Mouse (Mus musculus) myocyte (in vitro differentiated cells): ENCODE data around the gene Stambpl1. TPM values are rescaled to one million over a fixed set of nuclear protein-coding genes. Genes with fewer than 3 reads are reported as not detected.

Source experiments
- H3K27me3 ChIP-seq: one replicate; pipeline ENCODE4 v1.6.1; 2011; ENCODE audit not compliant: control insufficient read depth, insufficient read depth, insufficient read length
- H3K36me3 ChIP-seq: one replicate; pipeline ENCODE4 v1.6.1; 2011; ENCODE audit not compliant: control insufficient read depth, insufficient read depth
- H3K4me2 ChIP-seq: one replicate; pipeline ENCODE4 v1.6.1; 2011; ENCODE audit warnings: low read depth, control low read depth
- H3K4me3 ChIP-seq: one replicate; pipeline ENCODE4 v1.5.1; 2011; ENCODE audit warnings: mild to moderate bottlenecking, control low read depth, moderate library complexity
- H3K79me2 ChIP-seq: one replicate; pipeline ENCODE4 v1.6.1; 2011; ENCODE audit not compliant: control insufficient read depth, insufficient read depth
- H3ac ChIP-seq: one replicate; pipeline ENCODE4 v1.6.1; 2011; ENCODE audit not compliant: control insufficient read depth, insufficient read length
- CEBPB ChIP-seq: IDR thresholded peaks from 2 replicates; pipeline ENCODE4 v1.6.1; 2011; ENCODE audit warnings: mild to moderate bottlenecking, moderate library complexity; ENCODE audit not compliant: poor library complexity, insufficient read depth, severe bottlenecking
- E2F4 ChIP-seq: IDR thresholded peaks from one replicate; pipeline ENCODE4 v1.6.1; 2011; ENCODE audit warnings: mild to moderate bottlenecking, control low read depth, moderate library complexity; ENCODE audit not compliant: insufficient read depth
- MAX ChIP-seq: IDR thresholded peaks from one replicate; pipeline ENCODE4 v1.6.1; 2011; ENCODE audit warnings: low read depth, mild to moderate bottlenecking, control low read depth
- MYOD1 ChIP-seq, 3 experiments: IDR thresholded peaks; one replicate each; pipeline ENCODE4 v1.6.1; 2011; ENCODE audit warnings: control low read depth in 2 of 3, low read depth in 2 of 3, mild to moderate bottlenecking in 2 of 3, moderate library complexity in 1 of 3; ENCODE audit not compliant: insufficient read length in 2 of 3, control insufficient read depth in 1 of 3
- MYOG ChIP-seq, 3 experiments: IDR thresholded peaks; one replicate each; pipeline ENCODE4 v1.6.1; 2011; ENCODE audit warnings: control low read depth in 2 of 3, low read depth in 2 of 3, mild to moderate bottlenecking in 2 of 3; ENCODE audit not compliant: insufficient read length in 2 of 3, control insufficient read depth in 1 of 3, insufficient read depth in 1 of 3
- POLR2A ChIP-seq: IDR thresholded peaks from one replicate; pipeline ENCODE4 v1.6.1; 2011; ENCODE audit warnings: low read depth, mild to moderate bottlenecking, control low read depth, moderate library complexity; ENCODE audit not compliant: insufficient read length
- POLR2AphosphoS2 ChIP-seq: IDR thresholded peaks from one replicate; pipeline ENCODE4 v1.6.1; 2011; ENCODE audit warnings: low read depth, control low read depth; ENCODE audit not compliant: insufficient read length
- REST ChIP-seq: IDR thresholded peaks from one replicate; pipeline ENCODE4 v1.6.1; 2011; ENCODE audit warnings: mild to moderate bottlenecking, control low read depth, moderate library complexity; ENCODE audit not compliant: insufficient read depth, insufficient read length
- SRF ChIP-seq: IDR thresholded peaks from one replicate; pipeline ENCODE4 v1.6.1; 2011; ENCODE audit warnings: low read depth; ENCODE audit not compliant: control insufficient read depth, insufficient read length
- TCF12 ChIP-seq: IDR thresholded peaks from one replicate; pipeline ENCODE4 v1.6.1; 2011; ENCODE audit warnings: mild to moderate bottlenecking, control low read depth; ENCODE audit not compliant: poor library complexity, insufficient read depth, severe bottlenecking
- TCF3 ChIP-seq: IDR thresholded peaks from one replicate; pipeline ENCODE4 v1.6.1; 2011; ENCODE audit warnings: low read depth, control low read depth; ENCODE audit not compliant: insufficient read length
- USF1 ChIP-seq: IDR thresholded peaks from one replicate; pipeline ENCODE4 v1.6.1; 2011; ENCODE audit warnings: low read depth, mild to moderate bottlenecking, control low read depth, moderate library complexity
- polyA plus RNA-seq: library from polyadenylated mRNA; unstranded; fragments of >200 nt; fragmentation: generic; extraction: Trizol; gene quantifications from one replicate; pipeline ENCODE4 v1.2.1, GENCODE M21; 2012; ENCODE audit warnings: missing spikeins

The Stambpl1 gene
- polyA plus RNA-seq, 1 experiment = 26.9 TPM

- no peaks in the 10 kb centered on the region for H3K79me2 ChIP-seq
- no peaks in the 10 kb centered on the region for H3K27me3 ChIP-seq
- TF ChIP-seq E2F4 (no peak), POLR2A (no peak), CEBPB (no peak), SRF (no peak)
- H3K4me2 ChIP-seq = no peak overlapping the region
- H3K4me3 ChIP-seq = no peak overlapping the region
- no peaks in the 10 kb centered on the region for H3K36me3 ChIP-seq
- H3ac ChIP-seq = no peak overlapping the region
Observed at GRCm38 (mm10) chr19:34278078-34278477, 86.0 kb downstream of the Stambpl1 start.

- TF ChIP-seq USF1 = no peak
- TF ChIP-seq CEBPB = no peak
- TF ChIP-seq POLR2A = no peak
- TF ChIP-seq MAX = no peak
- no peak for TF ChIP-seq TCF12
- TF ChIP-seq MYOG (IDR thresholded peaks at IDR 0.05; ENCODE audit: control insufficient read depth in 1 of 3, insufficient read depth in 1 of 3, insufficient read length in 2 of 3, low read depth in 2 of 3) = no peak
- no peak for TF ChIP-seq SRF
- no peak overlapping the region for H3ac ChIP-seq
- no peaks in the 10 kb centered on the region for H3K79me2 ChIP-seq
- H3K27me3 ChIP-seq = no peaks in the 10 kb centered on the region
- no peaks in the 10 kb centered on the region for H3K36me3 ChIP-seq
- H3K4me3 ChIP-seq = no peak overlapping the region
- H3K4me2 ChIP-seq = no peak overlapping the region
Observed at GRCm38 (mm10) chr19:34283614-34284013, 91.6 kb downstream of the Stambpl1 start.

GRCm38 (mm10) chr19:34284383-34284782 lies 92.4 kb downstream of the Stambpl1 start:
- Histone ChIP-seq H3K4me3 (no peak overlapping the region), H3K79me2 (no peaks in the 10 kb centered on the region), H3ac (no peak overlapping the region)

GRCm38 (mm10) chr19:34284826-34285225 lies 92.8 kb downstream of the Stambpl1 start:
- Histone ChIP-seq H3ac (no peak overlapping the region), H3K27me3 (no peaks in the 10 kb centered on the region)
- TF ChIP-seq USF1 (peak; percentile 5), REST (no peak)

More at GRCm38 (mm10) chr19:34284383-34284782, 92.4 kb downstream of the Stambpl1 start:
- no peaks in the 10 kb centered on the region for H3K36me3 ChIP-seq
- no peak for TF ChIP-seq CEBPB
- no peak for TF ChIP-seq TCF3
- no peak for TF ChIP-seq POLR2A
- no peak for TF ChIP-seq E2F4
- TF ChIP-seq MAX = no peak
- TF ChIP-seq POLR2AphosphoS2 = no peak
- peak overlapping the region; percentile 80 for H3K4me2 ChIP-seq
- no peaks in the 10 kb centered on the region for H3K27me3 ChIP-seq

GRCm38 (mm10) chr19:34287221-34287620 lies 95.2 kb downstream of the Stambpl1 start:
- H3K27me3 ChIP-seq = no peaks in the 10 kb centered on the region
- H3ac ChIP-seq = no peak overlapping the region
- no peaks in the 10 kb centered on the region for H3K36me3 ChIP-seq
- no peak overlapping the region for H3K4me3 ChIP-seq
- TF ChIP-seq REST (no peak), CEBPB (no peak), TCF12 (no peak), E2F4 (no peak), MAX (no peak)
- H3K79me2 ChIP-seq = no peaks in the 10 kb centered on the region
- no peak overlapping the region for H3K4me2 ChIP-seq

More at GRCm38 (mm10) chr19:34284826-34285225, 92.8 kb downstream of the Stambpl1 start:
- Histone ChIP-seq H3K36me3 (no peaks in the 10 kb centered on the region), H3K4me3 (no peak overlapping the region), H3K79me2 (no peaks in the 10 kb centered on the region), H3K4me2 (peak overlapping the region; percentile 80)

- no peak overlapping the region for H3ac ChIP-seq
- no peak for TF ChIP-seq CEBPB
- TF ChIP-seq TCF12 = no peak
- no peak for TF ChIP-seq TCF3
- TF ChIP-seq POLR2A = no peak
- no peak for TF ChIP-seq POLR2AphosphoS2
- TF ChIP-seq MYOG (IDR thresholded peaks at IDR 0.05; ENCODE audit: control insufficient read depth in 1 of 3, insufficient read depth in 1 of 3, insufficient read length in 2 of 3, low read depth in 2 of 3) = no peak
- TF ChIP-seq MAX = no peak
- TF ChIP-seq USF1 = no peak
- TF ChIP-seq MYOD1 (IDR thresholded peaks at IDR 0.05; ENCODE audit: control insufficient read depth in 1 of 3, insufficient read length in 2 of 3, low read depth in 2 of 3) = no peak
- TF ChIP-seq E2F4 = no peak
- no peak for TF ChIP-seq SRF
- no peak for TF ChIP-seq REST
- H3K4me2 ChIP-seq = no peak overlapping the region
- H3K79me2 ChIP-seq = no peaks in the 10 kb centered on the region
- no peaks in the 10 kb centered on the region for H3K36me3 ChIP-seq
- H3K27me3 ChIP-seq = no peaks in the 10 kb centered on the region
- no peak overlapping the region for H3K4me3 ChIP-seq
Observed at GRCm38 (mm10) chr19:34287656-34288415, 95.8 kb downstream of the Stambpl1 start.
